Mouse (Mus musculus): Measurements from ENCODE around the gene Tubgcp4. TPM values are rescaled to one million over a fixed set of nuclear protein-coding genes. Genes with fewer than 3 reads are reported as not detected.
A peak's percentile ranks its signal among the peaks of the same experiment; 100 is the strongest.

Tubgcp4 gene
- polyA plus RNA-seq, 1 experiment from 2014 or later, result 44.2 TPM

DNA sequence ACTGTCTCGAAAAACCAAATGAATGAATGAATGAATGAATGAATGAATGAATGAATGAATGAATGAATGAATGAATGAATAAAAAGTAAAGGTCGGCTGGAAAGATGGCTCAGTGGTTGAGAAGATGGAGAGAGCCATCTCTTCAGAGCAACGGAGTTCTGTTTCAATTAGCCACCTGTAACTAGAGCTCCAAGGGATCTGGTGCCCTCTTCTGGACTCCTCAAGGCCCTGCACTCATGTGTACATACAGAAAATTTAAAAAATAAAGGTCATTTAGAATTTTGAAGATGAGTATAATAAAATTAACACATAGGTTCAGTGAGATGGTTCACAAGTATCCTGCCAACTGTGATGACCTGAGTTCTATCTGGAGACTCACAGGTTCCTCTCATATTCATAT, 17.4 kb upstream of the Tubgcp4 start:
- ATAC-seq, result no peak
- H3K27ac ChIP-seq, result no peak overlapping the region
- H3K9me3 ChIP-seq, result no peaks in the 10 kb centered on the region
- peaks cover 12% of the 10 kb centered on the region for H3K36me3 ChIP-seq
- WGBS, result 86% methylated on average over 3 of the region's 3 CpGs
- H3K4me2 ChIP-seq (replicated peaks), result no peak overlapping the region
- H3K4me3 ChIP-seq (replicated peaks), result no peak overlapping the region
- no peak overlapping the region for H3K9ac ChIP-seq
- no peaks in the 10 kb centered on the region for H3K4me1 ChIP-seq (replicated peaks)
- no peaks in the 10 kb centered on the region for H3K27me3 ChIP-seq (replicated peaks)

GRCm38 (mm10) chr2:121169173-121169572, 1.3 kb upstream of the Tubgcp4 start:
- Histone ChIP-seq H3K4me1 (replicated peaks) (peaks cover 13% of the 10 kb centered on the region), H3K4me2 (replicated peaks) (peak overlapping the region; percentile 77), H3K9ac (peak overlapping the region; percentile 31; the same call in 1 of the 2 replicates), H3K9me3 (no peaks in the 10 kb centered on the region), H3K4me3 (replicated peaks) (peak overlapping the region; percentile 85), H3K27me3 (replicated peaks) (no peaks in the 10 kb centered on the region), H3K36me3 (no peaks in the 10 kb centered on the region; the same call in 1 of the 2 replicates), H3K27ac (no peak overlapping the region)
- WGBS, result 31% methylated on average over 4 of the region's 4 CpGs
- no peak for ATAC-seq

GRCm38 (mm10) chr2:121169902-121170301, 552 bp upstream of the Tubgcp4 start:
- no peak for ATAC-seq
- peak overlapping the region; percentile 89 for H3K9ac ChIP-seq
- 3% methylated on average over 9 of the region's 9 CpGs for WGBS

DNA sequence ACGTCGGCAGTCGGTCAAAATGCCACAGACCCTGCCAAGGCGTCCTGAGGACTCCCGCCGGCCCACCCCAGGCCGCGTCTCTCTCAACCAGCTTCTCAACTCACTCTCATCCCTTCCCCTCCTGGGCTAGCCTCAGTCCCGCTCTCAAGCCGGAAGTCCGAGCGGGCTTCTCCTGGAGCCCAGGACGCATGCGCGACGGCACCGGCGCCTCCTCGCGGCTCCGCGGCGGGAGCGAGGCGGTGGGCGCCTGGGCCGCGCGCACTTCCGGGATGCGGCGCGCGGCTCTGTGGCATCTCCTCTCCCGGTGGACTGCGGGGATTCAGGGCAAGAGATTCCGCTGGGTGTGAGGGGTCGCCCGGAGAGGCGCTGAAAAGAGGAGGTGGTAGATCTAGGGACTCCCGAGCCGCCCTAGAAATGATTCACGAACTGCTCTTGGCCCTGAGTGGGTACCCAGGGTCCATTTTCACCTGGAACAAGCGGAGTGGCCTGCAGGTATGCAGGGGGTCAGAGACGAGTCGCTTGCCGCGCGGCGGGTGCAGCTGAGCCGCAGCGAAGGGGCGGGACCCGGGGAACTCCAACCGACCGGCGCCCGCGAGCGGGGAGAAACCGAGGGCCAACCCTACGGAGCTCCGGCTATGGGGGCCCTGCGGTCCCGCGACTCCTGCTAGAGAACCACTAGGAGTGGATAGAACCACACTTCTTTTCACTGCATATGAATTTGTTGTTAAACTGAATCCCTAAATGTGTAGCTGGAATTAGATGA, 707 bp downstream of the Tubgcp4 start, which contains the start of gene Zscan29:
Gene Zscan29 (minus strand): TSS at position 146 of the 763 bp plus-strand sequence.
- H3K4me1 ChIP-seq (replicated peaks), result peaks cover 13% of the 10 kb centered on the region
- peak within 1 kb of the TSS; percentile 77 for H3K4me2 ChIP-seq (replicated peaks)
- WGBS, result under 1% methylated on average over 64 of the region's 66 CpGs
- no peaks in the 10 kb centered on the region for H3K9me3 ChIP-seq
- ATAC-seq, result peak; percentile 98
- peak within 1 kb of the TSS; percentile 85 for H3K4me3 ChIP-seq (replicated peaks)
- peaks cover 3% of the 10 kb centered on the region; the same call in 1 of the 2 replicates for H3K36me3 ChIP-seq
- H3K27me3 ChIP-seq (replicated peaks), result no peaks in the 10 kb centered on the region
- H3K9ac ChIP-seq, result peak within 1 kb of the TSS; percentile 89
- H3K27ac ChIP-seq, result peak within 1 kb of the TSS; percentile 89

More at GRCm38 (mm10) chr2:121169902-121170301, 552 bp upstream of the Tubgcp4 start:
- H3K9me3 ChIP-seq, result no peaks in the 10 kb centered on the region
- no peaks in the 10 kb centered on the region; the same call in 1 of the 2 replicates for H3K36me3 ChIP-seq
- H3K4me1 ChIP-seq (replicated peaks), result peaks cover 13% of the 10 kb centered on the region
- peak overlapping the region; percentile 89 for H3K27ac ChIP-seq
- no peaks in the 10 kb centered on the region for H3K27me3 ChIP-seq (replicated peaks)
- H3K4me3 ChIP-seq (replicated peaks), result peak overlapping the region; percentile 85
- H3K4me2 ChIP-seq (replicated peaks), result peak overlapping the region; percentile 77

GRCm38 (mm10) chr2:121178828-121179479, 8.5 kb downstream of the Tubgcp4 start:
- no peak overlapping the region for H3K27ac ChIP-seq
- ATAC-seq, result no peak
- H3K36me3 ChIP-seq, result peaks cover 14% of the 10 kb centered on the region
- 90% methylated on average over 3 of the region's 3 CpGs for WGBS
- H3K9ac ChIP-seq, result no peak overlapping the region
- no peaks in the 10 kb centered on the region for H3K4me1 ChIP-seq (replicated peaks)
- H3K4me3 ChIP-seq (replicated peaks), result no peak overlapping the region
- H3K9me3 ChIP-seq, result no peaks in the 10 kb centered on the region
- H3K4me2 ChIP-seq (replicated peaks), result no peak overlapping the region
- H3K27me3 ChIP-seq (replicated peaks), result no peaks in the 10 kb centered on the region

- no peaks in the 10 kb centered on the region for H3K4me1 ChIP-seq (replicated peaks)
- H3K27ac ChIP-seq, result no peak overlapping the region
- H3K9ac ChIP-seq, result no peak overlapping the region
- H3K4me2 ChIP-seq (replicated peaks), result no peak overlapping the region
- ATAC-seq, result no peak
- H3K27me3 ChIP-seq (replicated peaks), result no peaks in the 10 kb centered on the region
- H3K36me3 ChIP-seq, result peaks cover 20% of the 10 kb centered on the region
- no peaks in the 10 kb centered on the region for H3K9me3 ChIP-seq
- no peak overlapping the region for H3K4me3 ChIP-seq (replicated peaks)
- WGBS, result 78% methylated on average over 5 of the region's 5 CpGs
Measured at GRCm38 (mm10) chr2:121183431-121183830, 13.0 kb downstream of the Tubgcp4 start.

- no peaks in the 10 kb centered on the region for H3K27me3 ChIP-seq (replicated peaks)
- ATAC-seq, result no peak
- peaks cover 20% of the 10 kb centered on the region for H3K36me3 ChIP-seq
- H3K4me3 ChIP-seq (replicated peaks), result no peak overlapping the region
- 94% methylated on average over 7 of the region's 7 CpGs for WGBS
- no peak overlapping the region for H3K4me2 ChIP-seq (replicated peaks)
- no peaks in the 10 kb centered on the region for H3K9me3 ChIP-seq
- no peak overlapping the region for H3K27ac ChIP-seq
- H3K9ac ChIP-seq, result no peak overlapping the region
- H3K4me1 ChIP-seq (replicated peaks), result no peaks in the 10 kb centered on the region
Measured at GRCm38 (mm10) chr2:121184142-121184541, 13.7 kb downstream of the Tubgcp4 start.

GRCm38 (mm10) chr2:121188530-121188929, 18.1 kb downstream of the Tubgcp4 start:
- Histone ChIP-seq H3K36me3 (peaks cover 40% of the 10 kb centered on the region), H3K27me3 (replicated peaks) (no peaks in the 10 kb centered on the region), H3K4me1 (replicated peaks) (no peaks in the 10 kb centered on the region), H3K9ac (no peak overlapping the region), H3K4me2 (replicated peaks) (no peak overlapping the region), H3K27ac (no peak overlapping the region), H3K4me3 (replicated peaks) (no peak overlapping the region), H3K9me3 (no peaks in the 10 kb centered on the region)
- 80% methylated on average over 1 of the region's 1 CpGs for WGBS
- no peak for ATAC-seq

DNA sequence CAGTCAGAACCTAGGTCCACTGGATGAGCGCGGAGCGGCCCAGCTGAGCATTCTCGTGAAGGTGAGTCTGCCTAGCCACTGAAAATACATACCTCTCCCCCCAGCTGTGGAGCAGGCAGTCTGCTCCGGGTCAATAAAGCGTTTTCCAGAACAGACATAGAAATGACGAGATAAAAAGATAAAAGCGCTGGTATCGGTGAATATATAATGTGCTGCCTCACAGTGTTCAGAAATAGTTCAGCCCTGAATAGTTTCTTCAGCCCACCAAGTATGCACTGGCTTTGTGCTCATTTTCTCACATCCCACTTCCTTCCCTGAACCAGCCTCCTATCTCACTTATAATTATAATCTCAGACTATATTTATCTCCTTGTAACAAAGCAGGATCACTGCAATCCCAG, 25.0 kb downstream of the Tubgcp4 start:
- no peak for ATAC-seq

DNA sequence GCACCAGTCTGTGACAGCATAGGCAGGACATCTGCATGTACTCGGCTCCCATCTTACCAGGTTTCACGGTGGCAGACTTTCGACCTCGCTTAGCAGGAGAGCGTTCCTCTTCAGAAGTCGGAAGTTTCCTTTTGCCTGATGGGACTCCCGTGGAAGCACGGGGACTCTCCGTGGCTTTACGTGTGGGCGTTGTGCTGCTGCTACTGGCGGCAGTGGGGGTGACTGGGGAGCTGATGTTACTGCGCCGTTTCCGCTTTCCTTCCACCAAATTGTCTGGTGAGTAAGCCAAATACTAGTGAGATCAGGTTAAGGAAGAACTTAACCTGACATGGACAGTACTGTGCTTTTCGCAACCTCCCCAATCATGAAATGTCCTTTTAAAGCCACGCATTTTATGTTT, 33.8 kb downstream of the Tubgcp4 start:
- Histone ChIP-seq H3K9ac (no peak overlapping the region), H3K4me1 (replicated peaks) (no peaks in the 10 kb centered on the region), H3K36me3 (peaks cover 31% of the 10 kb centered on the region), H3K4me2 (replicated peaks) (no peak overlapping the region), H3K9me3 (no peaks in the 10 kb centered on the region), H3K27me3 (replicated peaks) (no peaks in the 10 kb centered on the region), H3K27ac (no peak overlapping the region), H3K4me3 (replicated peaks) (no peak overlapping the region)
- ATAC-seq, result no peak
- WGBS, result 93% methylated on average over 17 of the region's 17 CpGs

More for the DNA sequence above, 25.0 kb downstream of the Tubgcp4 start:
- Histone ChIP-seq H3K9me3 (no peaks in the 10 kb centered on the region), H3K36me3 (peaks cover 52% of the 10 kb centered on the region), H3K9ac (no peak overlapping the region), H3K27me3 (replicated peaks) (no peaks in the 10 kb centered on the region), H3K27ac (no peak overlapping the region), H3K4me1 (replicated peaks) (no peaks in the 10 kb centered on the region), H3K4me2 (replicated peaks) (no peak overlapping the region), H3K4me3 (replicated peaks) (no peak overlapping the region)
- 91% methylated on average over 9 of the region's 9 CpGs for WGBS

GRCm38 (mm10) chr2:121206541-121206940, 36.1 kb downstream of the Tubgcp4 start:
- no peak for ATAC-seq

DNA sequence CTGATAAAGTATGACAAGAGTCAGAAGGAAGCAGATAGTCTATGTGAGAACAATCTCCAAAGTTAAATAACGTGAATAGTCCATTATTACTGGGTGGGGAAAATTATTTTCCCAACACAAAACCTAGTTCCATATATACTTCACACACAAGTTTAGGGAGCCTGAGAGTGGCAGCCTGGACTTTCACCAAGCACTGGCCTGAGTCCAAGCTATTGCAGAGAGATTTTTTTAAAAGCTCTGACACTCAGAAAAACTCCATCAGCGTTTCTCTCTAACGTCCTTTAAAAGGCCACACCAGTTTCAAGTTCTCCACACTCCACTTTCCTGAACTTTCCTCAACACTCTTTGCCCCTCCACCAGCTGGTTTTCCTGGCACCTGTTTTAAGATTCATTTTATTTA, 44.0 kb downstream of the Tubgcp4 start:
- 80% methylated on average over 3 of the region's 3 CpGs for WGBS
- Histone ChIP-seq H3K4me2 (replicated peaks) (no peak overlapping the region), H3K9ac (no peak overlapping the region), H3K4me1 (replicated peaks) (no peaks in the 10 kb centered on the region), H3K36me3 (peaks cover 25% of the 10 kb centered on the region), H3K27me3 (replicated peaks) (no peaks in the 10 kb centered on the region), H3K4me3 (replicated peaks) (no peak overlapping the region), H3K9me3 (0 out of 2 replicates have a peak, but pooled peaks cover 3% of the 10 kb centered on the region), H3K27ac (no peak overlapping the region)
- no peak for ATAC-seq

More at GRCm38 (mm10) chr2:121206541-121206940, 36.1 kb downstream of the Tubgcp4 start:
- H3K27me3 ChIP-seq (replicated peaks), result no peaks in the 10 kb centered on the region
- H3K27ac ChIP-seq, result no peak overlapping the region
- no peaks in the 10 kb centered on the region for H3K9me3 ChIP-seq
- no peaks in the 10 kb centered on the region for H3K4me1 ChIP-seq (replicated peaks)
- H3K4me3 ChIP-seq (replicated peaks), result no peak overlapping the region
- WGBS, result 91% methylated on average over 3 of the region's 3 CpGs
- peaks cover 39% of the 10 kb centered on the region for H3K36me3 ChIP-seq
- no peak overlapping the region for H3K9ac ChIP-seq
- H3K4me2 ChIP-seq (replicated peaks), result no peak overlapping the region
